Mouse (Mus musculus): ENCODE measurements around the gene Nlrp4c.

- TF ChIP-seq CTCF (IDR thresholded peaks at IDR 0.05; ENCODE audit: insufficient read depth, low read depth, low read length) (no peak), POLR2A (IDR thresholded peaks at IDR 0.05; ENCODE audit: insufficient read depth, low read depth, low read length) (no peak)
Observed at GRCm38 (mm10) chr7:6139295-6139694, 94.3 kb downstream of the Nlrp4c start.
